ENCODE assay signal across 19 mouse cellular contexts in the genomic region with DNA sequence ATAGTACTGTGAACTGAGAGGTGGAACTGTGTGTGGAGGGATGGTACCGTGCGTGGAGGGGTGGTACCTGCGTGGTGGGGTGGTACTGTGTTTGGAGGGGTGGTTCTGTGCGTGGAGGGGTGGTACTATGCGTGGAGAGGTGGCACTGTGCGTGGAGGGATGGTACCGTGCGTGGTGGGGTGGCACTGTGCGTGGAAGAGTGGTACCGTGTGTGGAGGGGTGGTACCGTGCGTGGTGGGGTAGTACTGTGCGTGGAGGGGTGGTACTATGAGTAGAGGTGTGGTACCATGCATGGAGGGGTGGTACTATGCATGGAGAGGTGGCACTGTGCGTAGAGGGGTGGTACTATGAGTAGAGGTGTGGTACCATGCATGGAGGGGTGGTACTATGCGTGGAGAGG.
DNase-seq lines count a peak whose midpoint lies in the region; ATAC-seq and TF ChIP-seq lines count a peak whose summit lies in the region.
"Had no signal": no experiment of that assay in that cellular context is flagged by ENCODE, and none has a peak within 500 bp of the region (broad histone marks: within the 10 kb centered on the region; RNA-seq: fewer than 3 reads in every experiment).

No protein-coding gene starts in this region.

- ATAC-seq in liver, embryonic 12.5 days: peak; percentile 27; the same call in 1 of the 2 replicates
- no peak for ATAC-seq in liver, postnatal 0 days
- no peak; the same call in 1 of the 2 replicates for ATAC-seq in G1E (ENCODE audit: extremely low read depth, insufficient number of reproducible peaks, low FRiP score, poor library complexity, severe bottlenecking)
- ATAC-seq in forebrain, embryonic 11.5 days (replicated peaks; ENCODE audit: low FRiP score): 0 out of 2 replicates have a peak, but pooled peaks have one; percentile 14
- peak; percentile 71 for ATAC-seq in hindbrain, embryonic 15.5 days (ENCODE audit: low FRiP score, low read depth)
- ATAC-seq: intestine, postnatal 0 days; lung, postnatal 0 days had no signal

- no peak for DNase-seq in liver, postnatal 0 days
- DNase-seq in G1E (ENCODE audit: low spot score): no peak
- DNase-seq in forebrain, embryonic 11.5 days (ENCODE audit: low spot score): no peak
- DNase-seq in urinary bladder, postnatal 10 days (ENCODE audit: low spot score): no peak
- no peak for DNase-seq in heart, adult 18-20 months
- DNase-seq in right cerebral cortex, adult 18-20 months: no peak
- DNase-seq: cerebellum, adult 9-10 months; heart, postnatal 4 days; kidney, postnatal 25 days; liver, embryonic 13.5 days; right cerebral cortex, postnatal 14 days; thymus, postnatal 25 days had no signal

- no peaks in the 10 kb centered on the region for H3K27me3 ChIP-seq in liver, embryonic 12.5 days (replicated peaks)
- no peaks in the 10 kb centered on the region for H3K27me3 ChIP-seq in liver, postnatal 0 days (ENCODE audit: insufficient read depth, low read length)
- no peaks in the 10 kb centered on the region for H3K27me3 ChIP-seq in G1E (ENCODE audit: insufficient read depth, low read length)
- no peaks in the 10 kb centered on the region for H3K27me3 ChIP-seq in forebrain, embryonic 11.5 days (ENCODE audit: control insufficient read depth, insufficient read depth, low read length)
- H3K27me3 ChIP-seq in hindbrain, embryonic 15.5 days: no peaks in the 10 kb centered on the region
- H3K27me3 ChIP-seq: liver, embryonic 13.5 days had no signal

- TF ChIP-seq CTCF in liver, postnatal 0 days (IDR thresholded peaks at IDR 0.05; ENCODE audit: low read depth): no peak
- TF ChIP-seq CTCF in G1E (IDR thresholded peaks at IDR 0.05; ENCODE audit: low read depth, low read length): no peak

- no peak overlapping the region for H3K4me2 ChIP-seq in liver, embryonic 12.5 days
- no peak overlapping the region for H3K4me2 ChIP-seq in liver, postnatal 0 days (ENCODE audit: low read depth, low read length)
- no peak overlapping the region for H3K4me2 ChIP-seq in forebrain, embryonic 11.5 days (ENCODE audit: low read depth, low read length, severe bottlenecking)
- H3K4me2 ChIP-seq in hindbrain, embryonic 15.5 days: no peak overlapping the region
- H3K4me2 ChIP-seq: liver, embryonic 13.5 days had no signal

- no peak overlapping the region for H3K4me3 ChIP-seq in liver, embryonic 12.5 days
- H3K4me3 ChIP-seq in liver, postnatal 0 days (ENCODE audit: low read depth, low read length): no peak overlapping the region
- peak overlapping the region; percentile 45 for H3K4me3 ChIP-seq in G1E (ENCODE audit: low read depth, low read length)
- no peak overlapping the region for H3K4me3 ChIP-seq in forebrain, embryonic 11.5 days (ENCODE audit: low read depth, low read length)
- H3K4me3 ChIP-seq in hindbrain, embryonic 15.5 days: no peak overlapping the region
- H3K4me3 ChIP-seq: erythroblast, embryonic 14.5 days; left cerebral cortex, adult 2 months; liver, embryonic 13.5 days; myocyte had no signal

- H3K4me1 ChIP-seq in liver, embryonic 12.5 days: no peaks in the 10 kb centered on the region
- no peaks in the 10 kb centered on the region for H3K4me1 ChIP-seq in liver, postnatal 0 days (ENCODE audit: insufficient read depth)
- H3K4me1 ChIP-seq in G1E (ENCODE audit: insufficient read depth, low read depth, low read length): no peaks in the 10 kb centered on the region
- no peaks in the 10 kb centered on the region; the same call in 1 of the 2 replicates for H3K4me1 ChIP-seq in forebrain, embryonic 11.5 days (replicated peaks; ENCODE audit: control insufficient read depth, insufficient read depth, low read length)
- peaks cover 16% of the 10 kb centered on the region for H3K4me1 ChIP-seq in hindbrain, embryonic 15.5 days (replicated peaks)

- 80% methylated on average over 15 of the region's 15 CpGs for WGBS in liver, embryonic 12.5 days (ENCODE audit: insufficient replicate concordance)
- 77% methylated on average over 15 of the region's 15 CpGs for WGBS in liver, postnatal 0 days (ENCODE audit: insufficient replicate concordance)
- 94% methylated on average over 15 of the region's 15 CpGs for WGBS in forebrain, embryonic 11.5 days
- 97% methylated on average over 15 of the region's 15 CpGs for WGBS in hindbrain, embryonic 15.5 days

- H3K27ac ChIP-seq in liver, embryonic 12.5 days: no peak overlapping the region
- no peak overlapping the region for H3K27ac ChIP-seq in liver, postnatal 0 days (ENCODE audit: low read depth)
- H3K27ac ChIP-seq in forebrain, embryonic 11.5 days (ENCODE audit: low read depth, low read length): no peak overlapping the region
- no peak overlapping the region for H3K27ac ChIP-seq in hindbrain, embryonic 15.5 days (replicated peaks)
- H3K27ac ChIP-seq: left cerebral cortex, adult 2 months; liver, embryonic 13.5 days had no signal

- no peaks in the 10 kb centered on the region for H3K9me3 ChIP-seq in liver, embryonic 12.5 days (replicated peaks)
- H3K9me3 ChIP-seq in liver, postnatal 0 days (ENCODE audit: low read length): no peaks in the 10 kb centered on the region
- peaks cover 19% of the 10 kb centered on the region for H3K9me3 ChIP-seq in G1E (replicated peaks)
- no peaks in the 10 kb centered on the region for H3K9me3 ChIP-seq in forebrain, embryonic 11.5 days (ENCODE audit: control insufficient read depth, low read length)
- no peaks in the 10 kb centered on the region for H3K9me3 ChIP-seq in hindbrain, embryonic 15.5 days
- H3K9me3 ChIP-seq: liver, embryonic 13.5 days had no signal

- H3K9ac ChIP-seq in liver, embryonic 12.5 days: no peak overlapping the region
- H3K9ac ChIP-seq in liver, postnatal 0 days (replicated peaks): no peak overlapping the region
- H3K9ac ChIP-seq in forebrain, embryonic 11.5 days (ENCODE audit: low read length): no peak overlapping the region
- H3K9ac ChIP-seq in hindbrain, embryonic 15.5 days: no peak overlapping the region
- H3K9ac ChIP-seq: liver, embryonic 13.5 days had no signal

- no peak for TF ChIP-seq EP300 in liver, postnatal 0 days (IDR thresholded peaks at IDR 0.05; ENCODE audit: low read depth)

- H3K36me3 ChIP-seq in liver, embryonic 12.5 days: no peaks in the 10 kb centered on the region
- no peaks in the 10 kb centered on the region for H3K36me3 ChIP-seq in liver, postnatal 0 days (replicated peaks; ENCODE audit: insufficient read depth, low read length)
- H3K36me3 ChIP-seq in G1E (replicated peaks): no peaks in the 10 kb centered on the region
- no peaks in the 10 kb centered on the region for H3K36me3 ChIP-seq in forebrain, embryonic 11.5 days (ENCODE audit: control insufficient read depth, insufficient read depth, low read length)
- H3K36me3 ChIP-seq in hindbrain, embryonic 15.5 days: no peaks in the 10 kb centered on the region
- H3K36me3 ChIP-seq: liver, embryonic 13.5 days had no signal

Comparison
In these comparisons a context has a peak if more than half of its experiments do, and no peak if none do; other contexts are left out.
1. ATAC-seq: peak in liver, embryonic 12.5 days (single experiment), forebrain, embryonic 11.5 days (single experiment) and hindbrain, embryonic 15.5 days (single experiment); none in liver, postnatal 0 days (single experiment) and G1E (single experiment).